Mouse (Mus musculus) limb, embryonic 10.5 days (tissue): Measurements from ENCODE around the gene Tspan31. TPM values are rescaled to one million over a fixed set of nuclear protein-coding genes. Genes with fewer than 3 reads are reported as not detected.
"Not testable (repeated sequence)": the region's sequence is repeated elsewhere in the genome, so short reads cannot be mapped to it uniquely, and the experiment has no call there.

Experiments
- DNase-seq: peaks from one replicate; pipeline ENCODE4 v3.0.0-alpha.2; 2017; ENCODE audit warnings: low spot score
- H3K27ac ChIP-seq: fragments of 300-500 bp; sonication (generic); 2 replicates; pipeline ENCODE4 v1.5.1; 2016; ENCODE audit warnings: mild to moderate bottlenecking
- H3K27me3 ChIP-seq: fragments of 300-500 bp; sonication (generic); 2 replicates; pipeline ENCODE4 v1.6.1; 2016; ENCODE audit warnings: low read depth, mild to moderate bottlenecking; ENCODE audit not compliant: poor library complexity, severe bottlenecking
- H3K36me3 ChIP-seq: fragments of 300-500 bp; sonication (generic); 2 replicates; pipeline ENCODE4 v1.6.1; 2016; ENCODE audit warnings: mild to moderate bottlenecking, moderate library complexity
- H3K4me1 ChIP-seq: fragments of 300-500 bp; sonication (generic); 2 replicates; pipeline ENCODE4 v1.6.1; 2016
- H3K4me3 ChIP-seq: fragments of 300-500 bp; sonication (generic); 2 replicates; pipeline ENCODE4 v1.5.1; 2016; ENCODE audit warnings: mild to moderate bottlenecking, moderate library complexity
- H3K9me3 ChIP-seq: fragments of 300-500 bp; sonication (generic); replicated peaks from 2 replicates; pipeline ENCODE4 v1.6.1; 2016; ENCODE audit warnings: mild to moderate bottlenecking
- WGBS: fragments of 180-500 bp; shearing (Covaris S2); methylation state at CpG from one replicate; pipeline ENCODE4 v1.1.7; 2016; 5-methylcytosine and 5-hydroxymethylcytosine counted together
- polyA plus RNA-seq: library from polyadenylated mRNA; unstranded; fragments of >200 nt; fragmentation: Nextera tagmentation; extraction: Ambion mirVana; gene quantifications from 2 replicates; pipeline ENCODE4 v1.2.1, GENCODE M21; 2016

Tspan31 gene
- polyA plus RNA-seq, 1 experiment from 2014 or later = 181 TPM

GRCm38 (mm10) chr10:127079665-127080391 lies 9.8 kb upstream of the Tspan31 start:
- DNase-seq = peak; percentile 60
- Histone ChIP-seq H3K36me3 (no peaks in the 10 kb centered on the region), H3K9me3 (no peaks in the 10 kb centered on the region), H3K4me1 (peaks cover 51% of the 10 kb centered on the region), H3K27me3 (peaks cover 100% of the 10 kb centered on the region), H3K27ac (peak overlapping the region; percentile 60), H3K4me3 (peak overlapping the region; percentile 61)
- 1% methylated on average over 70 of the region's 70 CpGs for WGBS

DNA sequence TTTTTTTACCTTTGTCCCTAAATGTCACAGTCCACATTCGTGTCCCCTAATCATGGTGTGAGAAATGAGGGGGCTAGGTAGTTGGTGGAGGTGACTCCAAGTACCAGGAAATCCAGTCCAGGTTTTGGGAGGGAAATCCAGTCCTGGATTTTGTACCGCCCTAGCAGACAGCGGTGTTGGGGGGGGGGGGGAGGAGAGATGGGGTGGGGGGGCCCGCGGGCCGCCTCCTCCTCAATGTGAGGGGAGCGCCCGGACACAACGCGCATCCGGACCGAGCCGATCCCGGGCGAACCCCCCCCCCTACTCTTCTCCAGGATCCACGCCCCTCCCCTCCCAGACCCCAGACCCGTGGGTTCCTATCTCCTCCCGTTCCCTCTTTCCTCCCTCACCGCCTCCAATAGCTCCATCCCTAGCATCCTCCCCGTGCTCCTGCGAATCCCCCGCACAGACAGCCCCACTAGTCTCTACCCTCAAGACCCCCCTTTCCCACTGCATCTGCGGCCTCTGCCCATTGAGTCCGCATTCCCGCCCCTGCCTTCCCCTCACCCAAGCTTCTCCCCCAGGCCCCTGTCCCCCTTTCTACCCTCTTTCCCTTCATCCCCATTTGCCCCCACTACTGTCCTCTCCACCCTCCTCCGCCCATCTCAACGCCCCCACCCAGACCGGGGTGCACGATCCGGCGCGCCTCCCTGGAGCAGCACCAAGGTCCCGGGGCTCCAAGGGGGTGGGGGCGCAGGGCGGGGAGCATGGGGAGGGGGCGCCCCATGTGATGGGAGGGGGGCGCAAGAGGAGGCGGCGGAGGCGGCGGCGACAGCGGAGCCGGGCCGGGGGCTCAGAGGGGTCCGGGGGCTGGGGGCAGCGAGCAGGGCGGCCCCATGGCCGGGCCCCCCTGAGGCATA lies 8.9 kb upstream of the Tspan31 start:
- Histone ChIP-seq H3K9me3 (no peaks in the 10 kb centered on the region), H3K4me3 (peak overlapping the region; percentile 61), H3K27ac (peak overlapping the region; percentile 60), H3K36me3 (no peaks in the 10 kb centered on the region), H3K4me1 (peaks cover 51% of the 10 kb centered on the region), H3K27me3 (peaks cover 93% of the 10 kb centered on the region)
- WGBS = 2% methylated on average over 49 of the region's 49 CpGs
- peak; percentile 71 for DNase-seq

- Histone ChIP-seq H3K9me3 (no peaks in the 10 kb centered on the region), H3K27ac (no peak overlapping the region), H3K4me1 (peaks cover 51% of the 10 kb centered on the region), H3K4me3 (peak overlapping the region; percentile 61), H3K27me3 (peaks cover 85% of the 10 kb centered on the region), H3K36me3 (no peaks in the 10 kb centered on the region)
- 5% methylated on average over 12 of the region's 12 CpGs for WGBS
- no peak for DNase-seq
These were observed 8.1 kb upstream of the Tspan31 start for GRCm38 (mm10) chr10:127078001-127078676.

- H3K27ac ChIP-seq = no peak overlapping the region
- peaks cover 51% of the 10 kb centered on the region for H3K4me1 ChIP-seq
- H3K36me3 ChIP-seq = no peaks in the 10 kb centered on the region
- DNase-seq = no peak
- WGBS = 4% methylated on average over 10 of the region's 10 CpGs
- H3K4me3 ChIP-seq = no peak overlapping the region
- no peaks in the 10 kb centered on the region for H3K9me3 ChIP-seq
- peaks cover 79% of the 10 kb centered on the region for H3K27me3 ChIP-seq
These were observed 7.5 kb upstream of the Tspan31 start for GRCm38 (mm10) chr10:127077515-127077914.

GRCm38 (mm10) chr10:127076082-127076481 lies 6.0 kb upstream of the Tspan31 start:
- Histone ChIP-seq H3K4me3 (no peak overlapping the region), H3K27ac (no peak overlapping the region), H3K36me3 (no peaks in the 10 kb centered on the region), H3K27me3 (peaks cover 64% of the 10 kb centered on the region), H3K9me3 (no peaks in the 10 kb centered on the region), H3K4me1 (peaks cover 44% of the 10 kb centered on the region)
- 38% methylated on average over 4 of the region's 4 CpGs for WGBS
- no peak for DNase-seq

- no peaks in the 10 kb centered on the region for H3K9me3 ChIP-seq
- no peak overlapping the region for H3K4me3 ChIP-seq
- no peak overlapping the region for H3K27ac ChIP-seq
- WGBS = 82% methylated on average over 8 of the region's 8 CpGs
- H3K36me3 ChIP-seq = no peaks in the 10 kb centered on the region
- peaks cover 45% of the 10 kb centered on the region for H3K4me1 ChIP-seq
- H3K27me3 ChIP-seq = peaks cover 60% of the 10 kb centered on the region
- DNase-seq = no peak
These were observed 5.6 kb upstream of the Tspan31 start for GRCm38 (mm10) chr10:127075651-127076050.

GRCm38 (mm10) chr10:127075080-127075479 lies 5.0 kb upstream of the Tspan31 start, which contains the start of gene Agap2:
TSS of gene Agap2 (plus strand) at chr10:127075284.
- no peak for DNase-seq
- Histone ChIP-seq H3K27ac (no peak within 1 kb of the TSS), H3K9me3 (no peaks in the 10 kb centered on the region), H3K4me1 (peaks cover 42% of the 10 kb centered on the region), H3K27me3 (peaks cover 54% of the 10 kb centered on the region), H3K36me3 (no peaks in the 10 kb centered on the region), H3K4me3 (no peak within 1 kb of the TSS)
- WGBS = 62% methylated on average over 9 of the region's 9 CpGs

- no peaks in the 10 kb centered on the region for H3K36me3 ChIP-seq
- H3K4me1 ChIP-seq = peaks cover 38% of the 10 kb centered on the region
- H3K27ac ChIP-seq = no peak overlapping the region
- no peaks in the 10 kb centered on the region for H3K9me3 ChIP-seq
- H3K27me3 ChIP-seq = peaks cover 43% of the 10 kb centered on the region
- WGBS = 92% methylated on average over 1 of the region's 1 CpGs
- DNase-seq = no peak
- H3K4me3 ChIP-seq = no peak overlapping the region
These were observed 3.9 kb upstream of the Tspan31 start for GRCm38 (mm10) chr10:127073981-127074380.

GRCm38 (mm10) chr10:127072969-127073368 lies 2.9 kb upstream of the Tspan31 start:
- not testable (repeated sequence) for H3K36me3 ChIP-seq, DNase-seq, H3K27ac ChIP-seq, H3K4me3 ChIP-seq, H3K9me3 ChIP-seq
- WGBS = 79% methylated on average over 2 of the region's 2 CpGs
- peaks cover 33% of the 10 kb centered on the region for H3K27me3 ChIP-seq
- H3K4me1 ChIP-seq = peaks cover 35% of the 10 kb centered on the region

- 92% methylated on average over 4 of the region's 4 CpGs for WGBS
- not testable (repeated sequence) for H3K9me3 ChIP-seq, H3K27ac ChIP-seq, DNase-seq, H3K4me3 ChIP-seq
- Histone ChIP-seq H3K36me3 (peaks cover 16% of the 10 kb centered on the region), H3K4me1 (peaks cover 30% of the 10 kb centered on the region), H3K27me3 (peaks cover 26% of the 10 kb centered on the region)
These were observed 2.2 kb upstream of the Tspan31 start for GRCm38 (mm10) chr10:127072270-127072669.

DNA sequence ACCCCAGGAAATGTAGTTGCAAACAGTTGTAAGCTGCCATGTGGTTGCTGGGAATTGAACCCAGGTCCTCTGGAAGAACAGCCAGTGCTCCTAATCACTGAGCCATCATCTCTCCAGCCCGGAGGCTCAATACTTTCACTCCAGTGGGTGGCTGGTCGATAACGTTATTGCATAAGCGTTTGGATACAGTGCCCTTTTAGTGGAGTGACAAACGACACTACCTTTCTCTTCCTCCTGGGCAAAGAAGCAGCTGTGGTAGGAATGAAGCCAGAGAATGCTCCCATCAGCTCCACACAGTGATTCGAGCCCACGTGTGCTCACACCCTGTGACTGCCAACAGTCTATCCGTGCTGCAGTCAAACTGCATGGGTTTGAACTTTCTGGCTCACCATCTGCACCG lies 1.1 kb upstream of the Tspan31 start:
- no peak for DNase-seq
- peak overlapping the region; percentile 89; the same call in 1 of the 2 replicates for H3K27ac ChIP-seq
- peaks cover 15% of the 10 kb centered on the region for H3K27me3 ChIP-seq
- peaks cover 33% of the 10 kb centered on the region for H3K4me1 ChIP-seq
- 80% methylated on average over 9 of the region's 9 CpGs for WGBS
- H3K4me3 ChIP-seq = peak overlapping the region; percentile 68
- H3K9me3 ChIP-seq = no peaks in the 10 kb centered on the region
- peaks cover 26% of the 10 kb centered on the region for H3K36me3 ChIP-seq

GRCm38 (mm10) chr10:127069281-127070189 lies 529 bp downstream of the Tspan31 start:
- H3K27ac ChIP-seq = peak overlapping the region; percentile 89
- H3K9me3 ChIP-seq = no peaks in the 10 kb centered on the region
- 11% methylated on average over 30 of the region's 30 CpGs for WGBS
- DNase-seq = peak; percentile 53
- no peaks in the 10 kb centered on the region for H3K27me3 ChIP-seq
- peak overlapping the region; percentile 68 for H3K4me3 ChIP-seq
- peaks cover 43% of the 10 kb centered on the region for H3K36me3 ChIP-seq
- H3K4me1 ChIP-seq = peaks cover 37% of the 10 kb centered on the region
